Mouse (Mus musculus) neural tube, embryonic 14.5 days (tissue): ENCODE measurements around the gene Slc10a4. TPM values are rescaled to one million over a fixed set of nuclear protein-coding genes. Genes with fewer than 3 reads are reported as not detected.

Source experiments
- ATAC-seq: fragments of 200-750 bp; cut with Nextera tagmentation; 2 replicates; pipeline ENCODE4 v1.8.0; 2017; ENCODE audit warnings: low read depth, mild to moderate bottlenecking, moderate TSS enrichment, moderate library complexity
- H3K27ac ChIP-seq: fragments of 300-500 bp; sonication (generic); 2 replicates; pipeline ENCODE4 v1.5.1; 2014; ENCODE audit warnings: low read depth, mild to moderate bottlenecking, control low read depth, low read length, moderate library complexity, mixed read lengths
- H3K27me3 ChIP-seq: fragments of 300-500 bp; sonication (generic); 2 replicates; pipeline ENCODE4 v1.6.1; 2014; ENCODE audit warnings: low read length; ENCODE audit not compliant: control insufficient read depth, insufficient read depth
- H3K36me3 ChIP-seq: fragments of 300-500 bp; sonication (generic); 2 replicates; pipeline ENCODE4 v1.6.1; 2014; ENCODE audit warnings: low read length, mixed read lengths; ENCODE audit not compliant: control insufficient read depth, insufficient read depth
- H3K4me1 ChIP-seq: fragments of 300-500 bp; sonication (generic); 2 replicates; pipeline ENCODE4 v1.6.1; 2014; ENCODE audit warnings: low read length; ENCODE audit not compliant: control insufficient read depth, insufficient read depth
- H3K4me2 ChIP-seq: fragments of 300-500 bp; sonication (generic); 2 replicates; pipeline ENCODE4 v1.6.1; 2014; ENCODE audit warnings: mild to moderate bottlenecking, low read depth, low read length, control low read depth
- H3K4me3 ChIP-seq: fragments of 300-500 bp; sonication (generic); 2 replicates; pipeline ENCODE4 v1.5.1; 2014; ENCODE audit warnings: low read depth, low read length, control low read depth, mixed read lengths
- H3K9ac ChIP-seq: fragments of 300-500 bp; sonication (generic); replicated peaks from 2 replicates; pipeline ENCODE4 v1.6.1; 2014; ENCODE audit warnings: low read depth, mild to moderate bottlenecking, control low read depth, low read length, mixed read lengths
- H3K9me3 ChIP-seq: fragments of 300-500 bp; sonication (generic); 2 replicates; pipeline ENCODE4 v1.6.1; 2016; ENCODE audit warnings: low read length; ENCODE audit not compliant: control insufficient read depth
- WGBS: fragments of 180-500 bp; shearing (Covaris S2); extraction: QIAGEN DNeasy Blood & Tissue Kit; methylation state at CpG from one replicate; pipeline ENCODE4 v1.1.7; 2014; 5-methylcytosine and 5-hydroxymethylcytosine counted together
- polyA plus RNA-seq: library from polyadenylated mRNA; unstranded; fragments of >200 nt; fragmentation: Nextera tagmentation; extraction: Ambion mirVana; gene quantifications from 2 replicates; pipeline ENCODE4 v1.2.1, GENCODE M21; 2014

Gene Slc10a4
- polyA plus RNA-seq, 1 experiment from 2014 or later, result 31.8 TPM

DNA sequence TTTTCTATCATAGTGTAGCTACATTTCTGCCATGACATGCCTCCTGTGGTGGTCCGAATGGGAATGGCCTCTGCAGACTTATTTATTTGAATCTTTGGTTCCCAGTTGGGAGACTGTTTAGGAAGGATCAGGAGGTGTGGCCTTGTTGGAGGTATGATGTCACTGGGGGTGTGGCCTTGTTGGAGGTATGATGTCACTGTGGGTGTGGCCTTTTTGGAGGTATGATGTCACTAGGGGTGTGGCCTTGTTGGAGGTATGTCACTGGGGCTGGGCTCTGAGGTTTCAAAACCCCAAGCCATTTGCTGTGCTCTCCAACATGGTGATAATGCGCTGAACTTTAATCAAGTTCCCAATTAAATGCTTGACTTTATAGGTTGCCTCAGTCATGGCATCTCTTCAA, 37.4 kb downstream of the Slc10a4 start:
- no peaks in the 10 kb centered on the region for H3K27me3 ChIP-seq
- no peak overlapping the region for H3K27ac ChIP-seq
- no peak overlapping the region for H3K4me3 ChIP-seq
- no peak overlapping the region for H3K9ac ChIP-seq
- peaks cover 39% of the 10 kb centered on the region for H3K36me3 ChIP-seq
- no peaks in the 10 kb centered on the region for H3K4me1 ChIP-seq
- no peak overlapping the region for H3K4me2 ChIP-seq
- no peak for ATAC-seq
- no peaks in the 10 kb centered on the region for H3K9me3 ChIP-seq
- 98% methylated on average over 2 of the region's 2 CpGs for WGBS

DNA sequence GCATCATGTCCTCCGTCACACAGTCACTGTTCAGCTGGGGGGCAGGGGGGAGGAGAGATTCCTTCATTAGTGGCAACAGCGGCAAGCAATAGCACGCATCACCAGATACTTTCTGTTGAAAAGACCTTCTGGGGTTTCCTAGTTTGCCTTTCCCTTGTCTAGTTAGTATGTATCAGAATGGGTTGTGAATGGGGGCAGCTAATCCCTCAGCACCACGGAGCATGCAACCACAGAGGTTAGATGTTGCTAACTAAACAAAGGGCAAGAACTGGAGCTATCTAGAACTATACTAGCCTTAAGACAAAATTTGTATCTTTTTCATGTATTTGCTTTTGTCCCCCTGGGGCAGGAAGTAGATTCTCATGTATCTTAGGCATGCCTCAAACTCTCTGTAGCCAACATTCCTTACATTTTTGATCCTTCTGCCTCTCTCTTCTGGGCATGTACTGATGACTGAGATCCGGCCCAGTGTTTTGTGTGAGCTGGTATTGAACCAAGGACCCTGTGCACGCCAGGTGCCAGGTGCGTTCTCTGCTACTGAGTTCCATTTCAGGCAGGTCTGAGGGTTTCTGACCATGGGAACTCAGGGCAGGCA, 41.1 kb downstream of the Slc10a4 start:
- Histone ChIP-seq H3K27me3 (no peaks in the 10 kb centered on the region), H3K4me3 (no peak overlapping the region), H3K36me3 (peaks cover 64% of the 10 kb centered on the region), H3K4me1 (no peaks in the 10 kb centered on the region), H3K9me3 (no peaks in the 10 kb centered on the region), H3K27ac (no peak overlapping the region), H3K9ac (no peak overlapping the region), H3K4me2 (no peak overlapping the region)
- 90% methylated on average over 7 of the region's 7 CpGs for WGBS
- no peak for ATAC-seq

DNA sequence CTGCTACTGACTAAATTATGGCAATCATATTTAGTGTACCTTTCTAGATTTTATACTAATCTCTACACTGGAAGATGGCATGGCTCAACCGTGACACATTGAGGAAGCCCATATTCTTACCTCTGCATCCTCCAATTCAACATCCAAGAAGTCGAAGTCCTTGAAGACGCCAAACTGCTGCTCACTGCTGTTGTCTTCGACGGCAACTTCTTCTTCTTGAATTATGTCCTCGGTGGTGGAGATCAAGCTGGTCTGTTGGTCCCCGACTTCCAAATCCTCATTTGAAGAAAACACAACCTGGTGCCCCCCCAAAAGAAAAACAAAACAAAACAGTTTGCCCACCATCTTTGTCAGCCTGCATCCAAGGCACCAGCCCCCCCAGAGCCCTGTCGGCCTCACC, 47.2 kb downstream of the Slc10a4 start:
- no peaks in the 10 kb centered on the region for H3K27me3 ChIP-seq
- no peak overlapping the region for H3K9ac ChIP-seq
- no peak overlapping the region for H3K4me2 ChIP-seq
- no peak overlapping the region for H3K27ac ChIP-seq
- H3K4me1 ChIP-seq, result no peaks in the 10 kb centered on the region
- 96% methylated on average over 8 of the region's 8 CpGs for WGBS
- H3K4me3 ChIP-seq, result no peak overlapping the region
- peaks cover 55% of the 10 kb centered on the region for H3K36me3 ChIP-seq
- ATAC-seq, result no peak
- H3K9me3 ChIP-seq, result no peaks in the 10 kb centered on the region

DNA sequence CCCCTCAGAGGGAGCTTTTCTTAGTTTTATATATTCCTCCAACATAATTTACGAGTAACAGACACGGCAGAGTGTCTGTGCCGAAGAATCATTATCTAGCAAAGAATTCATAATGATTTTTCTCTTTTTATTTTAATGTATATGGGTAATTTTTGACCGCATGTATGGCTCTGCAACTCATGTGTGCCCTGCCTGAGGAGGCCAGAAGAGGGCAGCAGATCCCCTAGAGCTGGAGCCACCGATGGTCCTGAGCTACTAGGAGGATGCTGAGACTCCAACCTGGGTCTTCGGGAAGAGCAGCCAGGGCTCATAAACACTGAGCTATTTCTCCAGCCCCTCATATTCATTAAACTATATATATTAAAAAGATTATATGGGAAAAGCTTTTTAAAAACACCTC, 49.8 kb downstream of the Slc10a4 start:
- no peak overlapping the region for H3K4me3 ChIP-seq

DNA sequence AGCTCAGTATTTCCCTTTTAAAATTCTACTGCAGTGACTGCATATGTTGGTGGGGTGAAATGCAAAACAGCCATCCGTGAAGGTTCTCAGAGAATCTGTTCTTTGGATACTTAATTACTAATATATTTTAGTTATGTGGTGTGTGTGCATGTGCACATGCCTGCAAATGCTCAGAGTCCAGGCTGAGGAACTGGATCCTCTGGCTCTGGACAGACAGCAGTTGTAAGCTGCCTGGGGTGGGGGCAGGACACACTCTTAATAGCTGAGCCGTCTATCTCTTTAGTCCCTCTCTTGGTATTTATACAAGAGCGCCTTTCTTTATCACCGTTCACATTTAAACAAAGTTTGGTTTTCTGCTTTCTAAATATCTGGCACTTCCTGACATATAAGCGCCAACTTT, 50.3 kb downstream of the Slc10a4 start:
- no peaks in the 10 kb centered on the region for H3K4me1 ChIP-seq
- no peak overlapping the region for H3K4me3 ChIP-seq
- H3K27me3 ChIP-seq, result no peaks in the 10 kb centered on the region
- no peak overlapping the region for H3K27ac ChIP-seq
- WGBS, result 97% methylated on average over 5 of the region's 5 CpGs
- H3K4me2 ChIP-seq, result no peak overlapping the region
- no peak for ATAC-seq
- no peak overlapping the region for H3K9ac ChIP-seq
- peaks cover 34% of the 10 kb centered on the region for H3K36me3 ChIP-seq
- no peaks in the 10 kb centered on the region for H3K9me3 ChIP-seq

More for the DNA sequence above, 49.8 kb downstream of the Slc10a4 start:
- H3K9me3 ChIP-seq, result no peaks in the 10 kb centered on the region
- no peaks in the 10 kb centered on the region for H3K27me3 ChIP-seq
- no peaks in the 10 kb centered on the region for H3K4me1 ChIP-seq
- H3K27ac ChIP-seq, result no peak overlapping the region
- H3K4me2 ChIP-seq, result no peak overlapping the region
- 89% methylated on average over 6 of the region's 6 CpGs for WGBS
- no peak overlapping the region for H3K9ac ChIP-seq
- no peak for ATAC-seq
- peaks cover 36% of the 10 kb centered on the region for H3K36me3 ChIP-seq

DNA sequence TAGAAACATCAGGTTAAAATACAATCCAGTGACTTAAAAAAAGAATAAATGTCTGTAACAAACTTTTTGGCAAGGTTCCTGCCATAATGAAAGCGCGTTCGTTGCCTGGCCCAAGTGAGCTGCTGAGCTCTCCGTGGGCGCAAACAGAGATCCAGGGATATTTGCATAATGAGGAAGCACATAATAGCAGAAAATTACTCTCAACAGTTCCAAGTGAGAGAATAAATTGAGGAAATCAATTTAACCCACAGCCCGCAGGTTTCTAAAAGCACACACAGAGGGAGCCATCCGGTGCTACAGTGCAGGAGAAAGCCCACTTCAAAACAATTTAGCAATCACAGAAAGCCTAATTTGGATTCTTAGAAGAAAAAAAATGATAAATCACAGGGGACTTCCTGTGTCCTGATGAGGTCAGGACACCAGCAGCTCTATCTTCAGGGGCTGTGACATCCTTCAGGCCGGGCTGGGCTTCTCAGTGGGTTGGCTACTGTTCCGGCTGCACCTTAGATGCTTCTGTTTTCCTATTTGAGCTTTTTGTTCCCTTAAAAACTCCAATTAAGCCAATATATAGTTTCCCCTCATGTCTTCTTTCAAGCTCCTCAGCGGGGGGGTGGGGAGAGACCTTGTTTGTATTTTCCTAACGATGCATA, 54.9 kb downstream of the Slc10a4 start:
- peak; percentile 56 for ATAC-seq
- Histone ChIP-seq H3K27me3 (no peaks in the 10 kb centered on the region), H3K27ac (no peak overlapping the region), H3K36me3 (peaks cover 25% of the 10 kb centered on the region), H3K4me1 (no peaks in the 10 kb centered on the region), H3K9ac (no peak overlapping the region), H3K4me2 (no peak overlapping the region), H3K9me3 (no peaks in the 10 kb centered on the region), H3K4me3 (no peak overlapping the region)
- 40% methylated on average over 11 of the region's 11 CpGs for WGBS

Other genes starting within 250 kb of the Slc10a4 start
- gene Tec, start 138.4 kb upstream of the Slc10a4 start, polyA plus RNA-seq, result 5.8 and 10.8 TPM in 2 replicates
- 22.3 and 28.9 TPM in 2 replicates for gene Slain2, start 92.6 kb upstream of the Slc10a4 start, polyA plus RNA-seq
- not detected in 2 replicates for gene Gm10135, start 32.2 kb upstream of the Slc10a4 start, polyA plus RNA-seq
- 51.1 and 54.1 TPM in 2 replicates for gene Fryl, start 249.7 kb downstream of the Slc10a4 start, polyA plus RNA-seq